Mouse (Mus musculus) forebrain, embryonic 14.5 days (tissue): ENCODE measurements at regions not wholly inside any gene's neighbourhood (a gene's known extent, or its start where the extent isn't known, plus 50 kb on each side); places are given as distances from the start of the nearest gene placed in this dataset.
A peak's percentile ranks its signal among the peaks of the same experiment; 100 is the strongest.

Experiments used
- ATAC-seq: fragments of 200-750 bp; cut with Nextera tagmentation; 2 replicates; pipeline ENCODE4 v1.8.0; 2017; ENCODE audit warnings: mild to moderate bottlenecking, moderate library complexity
- DNase-seq: peaks from one replicate; pipeline ENCODE4 v3.0.0-alpha.2; 2015; ENCODE audit warnings: low spot score
- H3K27ac ChIP-seq: fragments of 300-500 bp; sonication (generic); 2 replicates; pipeline ENCODE4 v1.5.1; 2014; ENCODE audit warnings: low read depth, mild to moderate bottlenecking, control low read depth, low read length, moderate library complexity
- H3K27me3 ChIP-seq: fragments of 300-500 bp; sonication (generic); replicated peaks from 2 replicates; pipeline ENCODE4 v1.6.1; 2014; ENCODE audit warnings: low read length, control low read depth, mixed read lengths; ENCODE audit not compliant: control insufficient read depth, insufficient read depth
- H3K36me3 ChIP-seq: fragments of 300-500 bp; sonication (generic); 2 replicates; pipeline ENCODE4 v1.6.1; 2014; ENCODE audit warnings: low read length, control low read depth; ENCODE audit not compliant: control insufficient read depth, insufficient read depth
- H3K4me1 ChIP-seq: fragments of 300-500 bp; sonication (generic); 2 replicates; pipeline ENCODE4 v1.6.1; 2014; ENCODE audit warnings: antibody characterized with exemption, low read length, control low read depth; ENCODE audit not compliant: control insufficient read depth, insufficient read depth
- H3K4me2 ChIP-seq: fragments of 300-500 bp; sonication (generic); 2 replicates; pipeline ENCODE4 v1.6.1; 2014; ENCODE audit warnings: mild to moderate bottlenecking, control low read depth, low read length
- H3K4me3 ChIP-seq: fragments of 300-500 bp; sonication (generic); 2 replicates; pipeline ENCODE4 v1.5.1; 2014; ENCODE audit warnings: low read depth, low read length, control low read depth
- H3K9ac ChIP-seq: fragments of 300-500 bp; sonication (generic); 2 replicates; pipeline ENCODE4 v1.6.1; 2014; ENCODE audit warnings: mild to moderate bottlenecking, low read length, control low read depth, moderate library complexity
- H3K9me3 ChIP-seq: fragments of 300-500 bp; sonication (generic); replicated peaks from 2 replicates; pipeline ENCODE4 v1.6.1; 2016; ENCODE audit warnings: low read length, control low read depth, mixed read lengths; ENCODE audit not compliant: control insufficient read depth
- WGBS: fragments of 180-500 bp; shearing (Covaris S2); extraction: QIAGEN DNeasy Blood & Tissue Kit; methylation state at CpG from one replicate; pipeline ENCODE4 v1.1.7; 2014; 5-methylcytosine and 5-hydroxymethylcytosine counted together

DNA sequence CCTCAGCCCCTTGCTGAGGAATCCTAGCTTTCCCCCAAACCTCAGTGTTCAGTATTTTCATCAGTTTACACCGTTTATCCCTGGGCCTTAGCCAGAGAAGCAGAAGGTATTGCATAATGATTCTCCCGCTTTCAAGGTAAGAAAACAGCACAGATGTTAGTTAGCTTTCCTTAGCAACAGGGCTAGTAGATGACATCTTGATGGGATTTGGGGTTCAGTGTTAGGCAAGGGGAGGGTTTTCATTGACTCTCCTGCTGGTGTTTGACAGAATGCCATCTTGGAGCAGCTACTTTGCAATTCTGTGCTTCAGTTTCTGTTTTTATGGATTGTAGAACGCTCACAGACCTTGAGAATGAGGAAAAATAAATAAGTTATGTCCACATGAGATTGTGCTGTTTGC lies 447.4 kb downstream of the Fam198b start:
- peaks cover 6% of the 10 kb centered on the region for H3K4me1 ChIP-seq
- 53% methylated on average over 3 of the region's 3 CpGs for WGBS
- H3K36me3 ChIP-seq = no peaks in the 10 kb centered on the region
- no peak overlapping the region for H3K27ac ChIP-seq
- peak; percentile 75 for ATAC-seq
- peak; percentile 66 for DNase-seq
- no peaks in the 10 kb centered on the region for H3K9me3 ChIP-seq
- no peak overlapping the region for H3K4me2 ChIP-seq
- H3K27me3 ChIP-seq = no peaks in the 10 kb centered on the region
- H3K4me3 ChIP-seq = no peak overlapping the region
- H3K9ac ChIP-seq = no peak overlapping the region

DNA sequence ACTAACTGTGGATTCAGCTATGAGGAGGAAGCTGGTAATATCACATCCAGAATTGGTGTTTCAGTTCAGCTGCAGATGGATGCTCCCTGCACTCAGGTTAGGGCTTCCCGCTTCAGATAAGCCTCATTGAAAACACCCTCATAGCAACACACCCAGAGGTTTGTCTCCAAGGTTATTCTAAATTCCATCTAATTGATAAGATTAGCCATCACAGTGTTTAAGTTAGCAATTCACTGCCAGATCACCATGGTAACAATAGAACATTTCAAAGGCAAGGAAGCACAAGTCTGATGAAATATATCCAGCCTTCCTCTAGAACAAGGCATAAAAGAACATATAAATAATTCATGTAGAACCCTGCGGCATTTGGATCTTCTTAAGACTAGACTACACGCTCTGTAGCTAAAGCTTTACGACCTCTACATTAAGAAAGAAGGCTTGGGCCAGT lies 450.1 kb downstream of the Fam198b start:
- H3K27me3 ChIP-seq = no peaks in the 10 kb centered on the region
- DNase-seq = peak; percentile 61
- peak; percentile 66 for ATAC-seq
- H3K36me3 ChIP-seq = no peaks in the 10 kb centered on the region
- WGBS = 11% methylated on average over 4 of the region's 4 CpGs
- no peak overlapping the region for H3K9ac ChIP-seq
- H3K4me1 ChIP-seq = peaks cover 6% of the 10 kb centered on the region
- H3K4me2 ChIP-seq = no peak overlapping the region
- H3K9me3 ChIP-seq = no peaks in the 10 kb centered on the region
- H3K27ac ChIP-seq = no peak overlapping the region
- H3K4me3 ChIP-seq = no peak overlapping the region

DNA sequence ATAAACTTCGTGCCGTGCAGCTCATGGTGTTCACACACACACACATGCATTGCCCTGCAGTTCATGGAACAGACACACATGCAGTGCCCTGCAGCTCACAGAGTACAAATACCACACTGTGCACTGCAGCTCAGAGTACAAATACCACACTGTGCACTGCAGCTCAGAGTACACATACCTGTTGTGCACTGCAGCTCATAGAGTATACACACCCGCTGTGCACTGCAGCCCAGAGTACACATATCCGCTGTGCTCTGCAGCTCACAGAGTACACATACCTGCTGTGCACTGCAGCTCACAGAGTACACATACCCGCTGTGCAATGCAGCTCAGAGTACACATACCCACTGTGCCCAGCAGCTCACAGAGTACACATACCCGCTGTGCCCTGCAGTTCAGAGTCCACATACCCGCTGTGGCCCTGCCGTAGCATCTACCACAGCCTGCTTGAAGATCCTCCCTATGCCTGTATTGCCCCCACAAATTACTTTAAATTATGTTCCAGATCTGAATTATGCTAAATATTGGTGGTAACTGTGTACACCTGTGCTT lies 451.9 kb downstream of the Fam198b start:
- no peak overlapping the region for H3K9ac ChIP-seq
- H3K4me2 ChIP-seq = no peak overlapping the region
- peaks cover 6% of the 10 kb centered on the region for H3K4me1 ChIP-seq
- no peaks in the 10 kb centered on the region for H3K9me3 ChIP-seq
- H3K27me3 ChIP-seq = no peaks in the 10 kb centered on the region
- no peak for DNase-seq
- H3K27ac ChIP-seq = no peak overlapping the region
- 93% methylated on average over 8 of the region's 8 CpGs for WGBS
- no peaks in the 10 kb centered on the region for H3K36me3 ChIP-seq
- no peak overlapping the region for H3K4me3 ChIP-seq
- ATAC-seq = no peak

DNA sequence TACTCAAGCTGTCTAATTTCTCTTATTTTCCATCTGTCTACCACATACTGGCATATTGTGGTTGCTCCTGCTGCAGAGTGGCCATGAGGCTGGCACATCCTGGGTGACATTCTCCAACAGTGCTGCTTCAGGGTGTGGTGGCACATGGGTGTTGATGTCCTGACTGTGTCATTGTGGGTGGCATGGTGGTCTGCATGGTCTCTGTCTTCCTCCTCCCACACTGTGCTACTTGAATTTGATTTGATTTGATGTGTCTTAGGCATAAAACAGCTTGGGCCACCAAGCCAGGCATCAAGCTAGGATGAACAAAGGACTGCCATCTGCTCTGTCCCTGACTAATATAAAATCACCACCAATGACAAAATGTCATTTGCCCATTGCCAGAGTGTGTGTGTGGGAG lies 434.7 kb downstream of the Gria2 start:
- Histone ChIP-seq H3K27me3 (no peaks in the 10 kb centered on the region), H3K27ac (no peak overlapping the region), H3K4me2 (no peak overlapping the region), H3K4me1 (no peaks in the 10 kb centered on the region), H3K9ac (no peak overlapping the region), H3K36me3 (no peaks in the 10 kb centered on the region), H3K4me3 (no peak overlapping the region), H3K9me3 (no peaks in the 10 kb centered on the region)
- DNase-seq (no peak), ATAC-seq (0 out of 2 replicates have a peak, but pooled peaks have one; percentile 15)

DNA sequence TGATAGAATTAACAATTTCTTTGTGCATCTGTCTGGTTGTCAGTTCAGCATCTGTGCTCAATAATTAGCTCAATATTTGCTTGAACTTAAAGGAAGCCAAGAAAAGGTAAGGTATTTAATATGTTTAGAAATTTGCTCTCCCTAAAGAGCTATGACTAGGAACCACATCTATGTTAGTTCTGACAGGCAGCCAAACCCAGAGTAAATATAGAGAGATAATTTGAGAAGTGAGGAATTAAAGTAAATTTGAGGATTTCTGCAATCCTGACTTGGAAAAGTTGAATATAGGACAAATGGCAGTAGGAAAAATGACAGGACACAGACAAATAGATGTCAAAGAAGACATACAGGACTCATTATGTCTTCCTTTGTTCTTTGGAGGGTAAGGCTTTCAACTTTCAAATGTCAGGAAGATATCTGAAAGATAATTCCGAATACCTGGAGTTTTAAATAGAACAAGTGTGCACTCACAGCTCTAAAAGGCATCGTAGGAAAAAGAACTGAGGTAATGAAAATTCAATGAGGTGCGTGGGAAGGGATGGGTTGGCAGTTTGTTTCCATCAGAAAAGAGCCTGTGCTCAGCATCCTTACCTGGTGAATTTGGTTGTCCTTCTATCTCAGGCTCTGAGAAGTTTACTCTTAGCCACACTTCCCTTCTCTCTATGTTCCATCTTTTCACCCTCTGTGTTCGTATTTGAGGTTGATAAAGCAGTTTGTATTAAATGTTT lies 433.3 kb downstream of the Gria2 start:
- DNase-seq (no peak), ATAC-seq (no peak)
- 87% methylated on average over 4 of the region's 4 CpGs for WGBS
- no peak overlapping the region for H3K4me3 ChIP-seq
- H3K36me3 ChIP-seq = no peaks in the 10 kb centered on the region
- H3K27ac ChIP-seq = no peak overlapping the region
- no peak overlapping the region for H3K9ac ChIP-seq
- H3K27me3 ChIP-seq = no peaks in the 10 kb centered on the region
- H3K9me3 ChIP-seq = no peaks in the 10 kb centered on the region
- no peak overlapping the region for H3K4me2 ChIP-seq
- no peaks in the 10 kb centered on the region for H3K4me1 ChIP-seq

DNA sequence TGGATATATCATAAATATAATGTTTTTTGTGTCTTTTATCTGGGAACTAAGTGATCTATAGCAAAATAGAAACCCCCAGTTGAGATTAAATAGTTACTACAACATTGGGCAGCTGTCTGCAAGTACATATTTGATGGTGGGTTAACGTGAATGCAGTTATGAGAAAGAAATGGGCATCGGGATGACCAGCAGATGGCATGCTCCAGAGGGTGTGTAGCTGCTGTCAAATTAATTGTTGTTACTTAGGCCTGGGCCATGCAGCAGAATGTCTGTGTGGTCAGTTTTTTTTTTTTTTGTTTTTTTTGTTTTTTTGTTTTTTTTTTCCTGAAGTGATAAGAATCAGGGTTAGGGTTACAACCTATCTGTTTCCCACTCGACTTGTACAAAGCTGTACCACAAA lies 430.2 kb downstream of the Gria2 start:
- H3K4me1 ChIP-seq = no peaks in the 10 kb centered on the region
- WGBS = 79% methylated on average over 3 of the region's 3 CpGs
- no peak overlapping the region for H3K27ac ChIP-seq
- H3K9me3 ChIP-seq = no peaks in the 10 kb centered on the region
- no peaks in the 10 kb centered on the region for H3K36me3 ChIP-seq
- no peak overlapping the region for H3K4me3 ChIP-seq
- DNase-seq (no peak), ATAC-seq (no peak)
- H3K4me2 ChIP-seq = no peak overlapping the region
- H3K27me3 ChIP-seq = no peaks in the 10 kb centered on the region
- no peak overlapping the region for H3K9ac ChIP-seq

DNA sequence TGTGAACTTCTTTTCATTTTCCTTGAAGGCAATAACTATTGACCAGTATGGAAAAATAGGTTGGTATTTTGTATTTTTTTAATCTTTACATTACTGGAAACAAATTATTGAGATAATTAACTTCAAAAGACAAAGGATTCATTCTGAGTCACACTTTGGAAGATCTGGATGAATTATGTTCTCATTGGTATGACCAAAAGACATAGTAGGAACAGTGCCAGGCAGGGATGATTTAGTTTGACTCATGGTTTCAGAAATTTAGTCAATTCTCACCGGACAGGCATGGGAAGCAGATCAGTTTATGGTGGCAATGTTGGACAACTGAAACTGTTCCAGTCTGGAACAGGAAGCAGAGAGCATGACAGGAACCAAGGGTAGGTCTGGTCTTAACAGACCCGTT lies 416.6 kb downstream of the Gria2 start:
- Histone ChIP-seq H3K9me3 (no peaks in the 10 kb centered on the region), H3K36me3 (no peaks in the 10 kb centered on the region), H3K27me3 (no peaks in the 10 kb centered on the region), H3K4me1 (no peaks in the 10 kb centered on the region), H3K9ac (no peak overlapping the region), H3K4me2 (no peak overlapping the region), H3K27ac (no peak overlapping the region), H3K4me3 (no peak overlapping the region)
- 84% methylated on average over 2 of the region's 2 CpGs for WGBS
- ATAC-seq (no peak), DNase-seq (no peak)

DNA sequence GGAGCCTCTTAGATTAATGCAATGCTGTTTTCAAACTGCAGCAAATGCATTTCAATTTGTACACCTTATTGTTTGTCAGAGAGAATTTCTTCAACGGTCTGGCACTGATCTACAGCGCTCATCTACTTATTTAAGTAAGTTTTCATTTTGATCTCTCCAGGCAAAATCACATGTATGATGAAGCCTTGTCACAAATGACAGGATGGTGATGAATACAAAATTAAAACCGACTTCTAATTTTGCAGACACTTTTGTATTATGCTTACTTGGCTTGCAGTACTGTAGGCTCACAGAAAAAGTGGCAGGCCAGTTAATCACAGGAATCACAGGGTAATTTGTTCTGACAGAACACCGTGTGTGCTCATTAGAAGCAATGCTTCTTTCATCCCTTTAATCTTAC lies 406.4 kb downstream of the Gria2 start:
- peak; percentile 50 for DNase-seq
- Histone ChIP-seq H3K4me1 (no peaks in the 10 kb centered on the region), H3K27ac (no peak overlapping the region)

DNA sequence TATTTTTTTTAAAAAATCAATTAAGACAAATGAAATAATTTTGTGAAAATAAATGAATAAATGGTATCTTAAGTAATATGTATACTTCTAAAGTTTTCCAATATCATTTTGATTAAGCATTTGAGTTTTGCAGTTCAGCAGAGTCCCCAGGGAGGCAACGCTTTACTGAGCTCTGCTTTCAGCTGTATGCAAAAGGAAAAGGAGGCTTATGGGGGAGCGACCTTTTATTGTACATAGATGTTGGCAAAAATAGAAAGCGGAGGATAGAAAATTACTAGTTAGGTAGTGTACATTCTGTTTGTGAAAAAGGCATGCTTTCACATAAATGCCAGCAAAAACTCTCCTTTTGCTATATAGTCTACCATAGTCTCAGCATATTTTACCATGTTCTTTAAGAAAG lies 382.2 kb downstream of the Gria2 start:
- no peak for DNase-seq
- WGBS = 87% methylated on average over 3 of the region's 3 CpGs

More for the DNA sequence above, 406.4 kb downstream of the Gria2 start:
- WGBS = 22% methylated on average over 4 of the region's 4 CpGs
- H3K4me3 ChIP-seq = no peak overlapping the region
- no peak overlapping the region for H3K9ac ChIP-seq
- no peaks in the 10 kb centered on the region for H3K27me3 ChIP-seq
- no peak overlapping the region for H3K4me2 ChIP-seq
- ATAC-seq = peak; percentile 77
- H3K9me3 ChIP-seq = no peaks in the 10 kb centered on the region
- no peaks in the 10 kb centered on the region for H3K36me3 ChIP-seq

More for the DNA sequence above, 382.2 kb downstream of the Gria2 start:
- no peaks in the 10 kb centered on the region for H3K36me3 ChIP-seq
- no peak overlapping the region for H3K9ac ChIP-seq
- no peak overlapping the region for H3K4me2 ChIP-seq
- ATAC-seq = no peak
- H3K4me3 ChIP-seq = no peak overlapping the region
- H3K9me3 ChIP-seq = no peaks in the 10 kb centered on the region
- no peaks in the 10 kb centered on the region for H3K27me3 ChIP-seq
- H3K27ac ChIP-seq = no peak overlapping the region
- no peaks in the 10 kb centered on the region for H3K4me1 ChIP-seq
